Mouse (Mus musculus) frontal cortex, adult 2 months (tissue): ENCODE measurements around the gene Adat3. TPM values are rescaled to one million over a fixed set of nuclear protein-coding genes. Genes with fewer than 3 reads are reported as not detected.

Experiments used
- DNase-seq, 2 experiments: peaks; one replicate each; pipeline ENCODE4 v3.0.0; 2022; ENCODE audit warnings: low spot score in 1 of 2; ENCODE audit errors: extremely low spot score in 1 of 2
- polyA plus RNA-seq: library from polyadenylated mRNA; depleted of rRNA; stranded (reverse); fragments of >200 nt; gene quantifications from 2 replicates; pipeline ENCODE4 v1.2.3, GENCODE M21; 2012

Adat3 gene
- polyA plus RNA-seq, 1 experiment = 5.6 TPM

GRCm38 (mm10) chr10:80606737-80607350 lies 4.2 kb downstream of the Adat3 start:
- DNase-seq = no peak

- DNase-seq = no peak
Observed at GRCm38 (mm10) chr10:80608435-80608834, 5.8 kb downstream of the Adat3 start.

DNA sequence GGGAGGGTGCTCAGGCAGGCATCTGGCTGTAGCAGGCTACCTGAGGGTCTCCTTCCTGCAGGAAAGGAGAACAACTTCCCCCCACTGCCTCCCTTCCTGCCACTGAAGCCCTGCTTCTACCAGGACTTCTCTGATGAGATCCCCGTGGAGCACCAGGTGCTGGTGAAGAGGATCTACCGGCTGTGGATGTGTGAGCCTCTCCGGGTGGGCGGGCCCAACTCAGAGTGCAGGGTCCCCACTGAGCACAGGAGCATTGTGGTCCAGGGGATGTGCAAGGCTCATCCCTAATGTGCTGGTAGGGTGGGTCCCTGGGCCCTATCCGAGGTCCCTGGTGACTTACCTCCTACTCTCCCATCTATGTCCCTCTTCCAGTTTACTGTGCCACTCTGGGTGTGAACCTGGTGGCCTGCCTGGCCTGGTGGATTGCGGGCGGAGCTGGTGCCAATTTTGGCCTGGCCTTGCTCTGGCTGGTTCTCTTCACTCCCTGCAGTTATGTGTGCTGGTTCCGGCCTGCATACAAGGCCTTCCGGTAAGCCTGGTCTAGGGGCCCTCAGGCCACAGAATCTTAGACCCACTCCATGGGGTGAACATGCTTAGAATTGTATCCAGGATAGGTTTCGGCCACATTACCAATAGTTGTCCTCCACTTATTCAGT lies 6.7 kb downstream of the Adat3 start:
- no peak for DNase-seq

- no peak for DNase-seq
Observed at GRCm38 (mm10) chr10:80610116-80610785, 7.6 kb downstream of the Adat3 start.

- DNase-seq = peak in 1 of 2 experiments; percentile 58
Observed at GRCm38 (mm10) chr10:80611024-80611423, 8.3 kb downstream of the Adat3 start.

DNA sequence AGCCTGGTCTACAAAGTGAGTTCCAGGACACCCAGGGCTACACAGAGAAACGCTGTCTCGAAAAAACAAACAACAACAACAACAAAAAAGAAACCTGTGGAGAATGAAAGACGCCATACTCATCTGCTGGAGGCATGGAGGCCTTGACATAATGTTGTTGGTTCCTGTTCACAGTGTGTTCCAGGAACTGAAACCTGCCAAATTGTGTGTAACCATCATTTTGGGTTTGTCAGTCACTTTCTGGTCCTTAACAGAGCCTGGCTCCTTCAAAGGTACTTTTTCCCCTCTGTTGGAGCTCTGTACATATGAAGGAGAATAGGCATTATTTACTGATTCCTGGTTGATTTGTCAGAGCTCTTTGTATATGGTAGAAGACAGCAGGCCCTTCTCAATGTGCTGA lies 9.2 kb downstream of the Adat3 start:
- no peak for DNase-seq

- no peak for DNase-seq
Observed at GRCm38 (mm10) chr10:80613821-80614220, 11.1 kb downstream of the Adat3 start.

- no peak for DNase-seq
Observed at GRCm38 (mm10) chr10:80614351-80614750, 11.7 kb downstream of the Adat3 start.

GRCm38 (mm10) chr10:80618181-80618580 lies 15.5 kb downstream of the Adat3 start:
- DNase-seq = no peak

GRCm38 (mm10) chr10:80619465-80620244 lies 17.0 kb downstream of the Adat3 start:
- no peak for DNase-seq

DNA sequence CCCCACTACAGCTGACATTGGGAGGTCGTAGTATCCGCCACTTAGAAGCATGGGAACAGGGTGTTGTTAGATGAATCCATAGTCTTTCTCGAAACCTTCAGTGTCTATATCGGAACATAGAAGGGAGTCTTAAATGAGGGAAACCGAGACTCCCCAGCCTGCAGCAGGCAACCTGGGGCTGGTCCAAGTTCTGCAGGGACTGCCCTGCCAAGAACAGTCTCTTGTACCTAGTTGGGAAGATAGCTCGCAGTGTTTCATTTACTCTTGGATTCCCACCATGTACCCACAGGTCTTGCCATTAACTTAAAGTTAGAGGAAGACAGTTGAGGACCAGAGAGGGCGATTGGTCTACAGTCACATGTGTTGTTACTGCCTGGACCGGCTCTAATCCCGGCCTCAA lies 17.7 kb downstream of the Adat3 start:
- DNase-seq = no peak

DNA sequence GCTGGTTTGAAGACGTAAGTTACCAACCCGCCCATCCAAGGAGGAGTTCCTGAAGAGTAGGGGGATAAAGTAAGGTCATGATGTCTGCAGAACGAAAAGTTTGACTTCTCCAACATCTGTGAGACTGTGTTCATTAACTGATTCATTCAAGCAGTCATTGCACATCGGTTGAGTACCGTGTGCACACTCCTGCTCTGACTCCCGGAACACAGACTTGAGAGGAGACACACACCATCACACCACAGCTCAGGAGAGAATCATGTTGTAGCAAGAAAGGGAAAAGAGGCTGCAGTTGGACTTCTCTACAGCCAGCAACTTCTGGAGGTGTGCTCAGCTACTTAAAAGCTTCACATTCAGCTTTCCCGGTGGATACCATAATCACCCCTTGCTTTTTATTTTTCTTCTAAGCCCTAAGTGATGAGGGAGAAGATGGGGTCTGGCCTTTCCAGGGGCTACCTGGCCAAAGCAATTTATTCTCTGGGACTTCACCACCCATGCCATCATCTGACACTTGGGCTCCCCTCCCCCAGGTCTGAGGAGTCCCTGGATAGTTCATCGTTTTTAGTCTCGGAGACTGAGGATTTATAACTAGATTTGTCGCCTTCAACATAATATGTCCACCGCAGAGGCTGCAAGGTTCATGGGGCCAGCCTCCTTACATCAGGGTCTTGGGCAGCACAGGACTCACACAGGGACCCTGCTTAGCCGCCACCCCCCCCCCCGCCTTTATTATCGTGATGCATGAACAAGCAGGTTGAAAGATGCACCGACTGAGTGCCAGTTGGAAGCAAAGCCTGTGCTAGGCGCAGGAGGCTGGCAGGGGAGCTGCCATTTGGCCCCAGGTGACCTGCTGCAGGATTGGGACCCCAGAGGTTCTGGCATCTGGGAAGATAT lies 18.4 kb downstream of the Adat3 start:
- no peak for DNase-seq

DNA sequence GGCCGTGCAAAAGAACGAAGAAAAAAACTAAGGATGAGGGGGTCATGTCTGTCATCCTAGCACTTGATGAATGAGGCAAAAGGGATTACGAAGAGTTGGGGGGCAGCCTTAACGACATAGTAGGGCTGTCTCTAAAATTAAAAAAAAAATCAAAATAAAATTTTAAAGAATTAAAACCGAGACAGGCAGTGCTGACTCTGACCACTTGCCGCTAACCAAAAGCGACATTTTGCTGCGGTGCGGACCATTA lies 18.9 kb downstream of the Adat3 start:
- peak in 1 of 2 experiments; percentile 30 for DNase-seq

GRCm38 (mm10) chr10:80621940-80622660 lies 19.4 kb downstream of the Adat3 start:
- DNase-seq = peak; percentile 99 to 100

- peak; percentile 44 to 45 for DNase-seq
Observed at GRCm38 (mm10) chr10:80622661-80623456, 20.2 kb downstream of the Adat3 start, which contains the start of gene Csnk1g2. Gene Csnk1g2, plus strand, starts transcription at chr10:80622838.

DNA sequence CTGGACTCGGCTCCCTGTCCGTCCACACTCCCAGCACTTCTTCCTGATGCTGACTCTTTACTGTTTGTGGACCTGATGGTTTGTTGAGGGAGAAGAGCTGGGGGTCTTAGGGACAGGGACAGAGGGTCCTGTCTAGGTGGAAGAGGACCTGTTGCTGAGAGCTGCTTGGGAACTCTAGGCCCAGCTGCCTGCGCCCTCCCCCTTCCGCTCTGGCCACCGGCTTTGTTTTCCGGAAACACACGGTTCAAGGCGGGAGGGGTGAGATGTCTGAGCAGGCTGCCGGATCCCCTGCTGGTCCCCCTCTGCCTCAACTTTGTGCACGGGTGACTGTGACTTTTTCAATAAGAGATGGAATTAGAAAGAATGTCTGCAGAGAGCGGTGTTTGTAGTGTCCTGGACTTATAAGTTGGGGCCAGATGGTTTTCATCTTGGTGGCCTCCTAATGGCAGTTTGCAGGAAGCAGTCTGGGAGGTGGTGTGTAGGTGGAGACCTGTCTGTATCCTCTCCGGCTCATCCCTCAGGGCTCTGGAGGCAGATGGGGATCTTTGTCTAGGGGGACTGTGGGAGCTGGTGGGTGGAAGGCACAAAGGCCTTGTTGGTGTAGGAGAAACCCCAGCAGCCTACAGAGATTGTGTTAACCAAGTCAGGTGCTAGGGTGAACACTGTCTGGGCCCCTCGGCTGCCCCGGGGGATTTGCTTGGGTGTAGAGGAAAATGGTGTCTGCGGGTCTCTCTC lies 20.9 kb downstream of the Adat3 start:
- peak in 1 of 2 experiments; percentile 53 for DNase-seq

DNA sequence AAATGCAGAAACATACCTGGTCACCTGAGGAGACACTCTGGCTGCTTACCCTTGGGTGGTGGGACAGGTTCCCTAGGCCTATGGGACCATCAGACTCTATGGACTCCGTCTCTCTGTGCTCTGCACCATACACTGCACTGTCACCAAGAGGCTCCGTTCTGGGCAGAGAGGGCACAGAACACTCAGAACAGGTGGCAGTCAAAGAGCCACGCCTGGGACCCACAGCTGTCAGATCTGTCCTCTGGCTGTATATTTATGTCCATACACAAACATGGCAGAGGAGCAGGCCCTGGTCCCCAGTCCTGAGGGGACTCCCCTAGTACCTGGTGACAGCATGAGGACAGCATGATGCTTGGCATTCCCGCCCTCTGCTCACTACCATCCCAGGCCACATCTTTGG lies 23.1 kb downstream of the Adat3 start:
- no peak for DNase-seq

- no peak for DNase-seq
Observed at GRCm38 (mm10) chr10:80627685-80628084, 25.0 kb downstream of the Adat3 start.
